Mouse (Mus musculus) layer of hippocampus, postnatal 14 days (tissue): ENCODE measurements at regions not wholly inside any gene's neighbourhood (a gene's known extent, or its start where the extent isn't known, plus 50 kb on each side); places are given as distances from the start of the nearest gene placed in this dataset.
"Not testable (repeated sequence)": the region's sequence is repeated elsewhere in the genome, so short reads cannot be mapped to it uniquely, and the experiment has no call there.

ENCODE experiments used
- DNase-seq, 2 experiments: peaks; one replicate each; pipeline ENCODE4 v3.0.0; 2021 to 2022; ENCODE audit warnings: low spot score in 2 of 2, mixed read lengths in 1 of 2

GRCm38 (mm10) chr1:157745611-157746010 lies 239.1 kb downstream of the Sec16b start:
- peak; percentile 47 to 84 for DNase-seq

GRCm38 (mm10) chr1:157755015-157755649 lies 248.6 kb downstream of the Sec16b start:
- DNase-seq: no peak

GRCm38 (mm10) chr1:157756977-157757376 lies 250.4 kb downstream of the Sec16b start:
- no peak for DNase-seq

GRCm38 (mm10) chr1:157758337-157758736 lies 251.8 kb downstream of the Sec16b start:
- no peak for DNase-seq

- no peak for DNase-seq
Measured at GRCm38 (mm10) chr1:157768201-157768600, 261.7 kb downstream of the Sec16b start.

GRCm38 (mm10) chr1:157797711-157798110 lies 291.2 kb downstream of the Sec16b start:
- no peak for DNase-seq

GRCm38 (mm10) chr1:157798561-157799553 lies 292.3 kb downstream of the Sec16b start:
- no peak for DNase-seq

GRCm38 (mm10) chr1:157801151-157801550 lies 294.6 kb downstream of the Sec16b start:
- no peak for DNase-seq

GRCm38 (mm10) chr1:157804229-157804628 lies 297.7 kb downstream of the Sec16b start:
- no peak for DNase-seq

GRCm38 (mm10) chr1:157806296-157806695 lies 299.8 kb downstream of the Sec16b start:
- no peak for DNase-seq

- DNase-seq: no peak
Measured at GRCm38 (mm10) chr1:157809674-157810471, 303.3 kb downstream of the Sec16b start.

- no peak for DNase-seq
Measured at GRCm38 (mm10) chr1:157810657-157811056, 304.1 kb downstream of the Sec16b start.

GRCm38 (mm10) chr1:157827966-157828365 lies 321.4 kb downstream of the Sec16b start:
- DNase-seq: peak in 1 of 2 experiments; percentile 14

GRCm38 (mm10) chr1:157831511-157831910 lies 325.0 kb downstream of the Sec16b start:
- no peak for DNase-seq

GRCm38 (mm10) chr1:157872775-157873174 lies 366.2 kb downstream of the Sec16b start:
- DNase-seq: no peak

GRCm38 (mm10) chr1:157875006-157875405 lies 368.5 kb downstream of the Sec16b start:
- no peak for DNase-seq

GRCm38 (mm10) chr1:157877117-157877516 lies 370.6 kb downstream of the Sec16b start:
- not testable (repeated sequence) for DNase-seq

- peak; percentile 21 to 49 for DNase-seq
Measured at GRCm38 (mm10) chr1:157887146-157887545, 380.6 kb downstream of the Sec16b start.

GRCm38 (mm10) chr1:157888573-157888972 lies 382.0 kb downstream of the Sec16b start:
- DNase-seq: peak; percentile 34 to 79

GRCm38 (mm10) chr1:157906168-157906567 lies 399.6 kb downstream of the Sec16b start:
- no peak for DNase-seq

GRCm38 (mm10) chr1:157937800-157938348 lies 418.3 kb downstream of the Brinp2 start:
- DNase-seq: no peak
